ENCODE assay signal across 8 mouse cellular contexts in genomic region chr12:80759713-80760395, GRCm38 (mm10). TPM values are rescaled to one million over a fixed set of nuclear protein-coding genes. Genes with fewer than 3 reads are reported as not detected.
DNase-seq lines count a peak whose midpoint lies in the region; ATAC-seq and TF ChIP-seq lines count a peak whose summit lies in the region.

No protein-coding gene starts in this region.

- H3K9ac ChIP-seq in heart, embryonic 15.5 days = no peak overlapping the region

- H3K36me3 ChIP-seq in heart, embryonic 15.5 days = no peaks in the 10 kb centered on the region
- no peaks in the 10 kb centered on the region for H3K36me3 ChIP-seq in thymus, adult 2 months (ENCODE audit: control insufficient read depth, insufficient read depth, low read length)

- H3K4me2 ChIP-seq in heart, embryonic 15.5 days = peak overlapping the region; percentile 96

- no peak for TF ChIP-seq POLR2A in thymus, adult 2 months (IDR thresholded peaks at IDR 0.05; ENCODE audit: control insufficient read depth, extremely low read depth, insufficient read depth, low read length, poor library complexity)

- H3K4me3 ChIP-seq in heart, embryonic 15.5 days = peak overlapping the region; percentile 59
- H3K4me3 ChIP-seq in thymus, adult 2 months (ENCODE audit: control insufficient read depth, insufficient read depth, low read length) = no peak overlapping the region

- H3K27ac ChIP-seq in heart, embryonic 15.5 days = no peak overlapping the region
- H3K27ac ChIP-seq in thymus, adult 2 months (ENCODE audit: control insufficient read depth, insufficient read depth, low read length) = no peak overlapping the region

- 3% methylated on average over 22 of the region's 22 CpGs for WGBS in heart, embryonic 15.5 days
- WGBS in thymus, adult 2 months = 11% methylated on average over 22 of the region's 22 CpGs

- TF ChIP-seq CTCF in thymus, adult 2 months (IDR thresholded peaks at IDR 0.05; ENCODE audit: borderline replicate concordance, control insufficient read depth, extremely low read depth, insufficient read depth, low read length, poor library complexity) = no peak

- H3K4me1 ChIP-seq in heart, embryonic 15.5 days (replicated peaks) = peaks cover 34% of the 10 kb centered on the region
- H3K4me1 ChIP-seq in thymus, adult 2 months (replicated peaks; ENCODE audit: control insufficient read depth, insufficient read depth, low read length) = peaks cover 24% of the 10 kb centered on the region

- peaks cover 84% of the 10 kb centered on the region for H3K27me3 ChIP-seq in heart, embryonic 15.5 days
- peaks cover 36% of the 10 kb centered on the region for H3K27me3 ChIP-seq in thymus, adult 2 months (ENCODE audit: control insufficient read depth, insufficient read depth, low read length)

- DNase-seq in left cerebral cortex, adult 18-20 months (ENCODE audit: low spot score in 2 of 2) = peak; percentile 31 to 50
- no peak for DNase-seq in left cerebral cortex, adult 11 months (ENCODE audit: low spot score)
- peak; percentile 53 for DNase-seq in cerebellum, adult 9-11 months
- DNase-seq in layer of hippocampus, postnatal 36 days = peak; percentile 54 to 59
- peak; percentile 81 for DNase-seq in neural tube, embryonic 10.5 days (ENCODE audit: extremely low spot score, low spot score)
- no peak for DNase-seq in thymus, adult 2 months
- no peak for DNase-seq in spleen, adult 18-20 months

- ATAC-seq in heart, embryonic 15.5 days (replicated peaks; ENCODE audit: insufficient number of reproducible peaks, insufficient read depth, low FRiP score, low read depth) = no peak

- no peaks in the 10 kb centered on the region for H3K9me3 ChIP-seq in heart, embryonic 15.5 days (replicated peaks)

RNA-seq across cellular contexts. Expression of gene Ccdc177, which starts 0.6 kb away (rescaled TPM):
- 10 to 100 TPM; 11.4 to 12.2 TPM for total RNA-seq in left cerebral cortex, adult 18-20 months (2021)
- not detected in 2 replicates for polyA plus RNA-seq in heart, embryonic 15.5 days (2015; fragmentation: Nextera tagmentation; extraction: Ambion mirVana)
- 10 to 100 TPM; 16.5 to 18.6 TPM for total RNA-seq in layer of hippocampus, postnatal 36 days (2021)
- not detected in 2 replicates for polyA plus RNA-seq in thymus, adult 2 months (2012; rRNA removed)

RNA-seq across cellular contexts. Expression of gene Susd6, which starts 30.5 kb away (rescaled TPM):
- 10 to 100 TPM; 34.8 to 35.7 TPM for total RNA-seq in left cerebral cortex, adult 18-20 months (2021)
- 16.4 and 19.6 TPM in 2 replicates for polyA plus RNA-seq in heart, embryonic 15.5 days (2015; fragmentation: Nextera tagmentation; extraction: Ambion mirVana)
- 10 to 100 TPM; 66.7 to 70.2 TPM for total RNA-seq in layer of hippocampus, postnatal 36 days (2021)
- 81.3 and 81.8 TPM in 2 replicates for polyA plus RNA-seq in thymus, adult 2 months (2012; rRNA removed)

Comparison
In these comparisons a context has a peak if more than half of its experiments do, and no peak if none do; other contexts are left out.
1. DNase-seq: peak in left cerebral cortex, adult 18-20 months (2 of 2), cerebellum, adult 9-11 months (single experiment), layer of hippocampus, postnatal 36 days (2 of 2) and neural tube, embryonic 10.5 days (single experiment); none in left cerebral cortex, adult 11 months (single experiment), thymus, adult 2 months (single experiment) and spleen, adult 18-20 months (0 of 2).